In the genomic region with DNA sequence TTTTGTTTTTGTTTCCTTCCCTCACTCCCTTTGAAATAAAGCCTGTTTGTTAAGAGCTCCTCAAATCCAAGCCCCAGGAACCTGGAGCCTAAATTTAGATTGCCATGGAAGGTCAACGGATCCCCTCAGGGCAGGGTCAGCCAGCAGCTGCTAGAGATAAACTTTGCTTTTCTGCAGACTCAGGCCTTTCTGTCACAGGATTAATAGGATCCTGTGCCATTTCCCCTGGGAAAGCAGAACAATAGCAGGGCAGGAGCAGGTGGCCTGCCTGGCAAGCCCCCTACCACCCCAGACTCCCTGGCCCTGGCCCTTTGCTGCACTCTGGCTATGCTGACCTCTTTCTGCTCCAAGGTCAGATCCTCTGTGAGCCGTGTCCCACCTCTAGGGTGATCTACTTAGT, we compare ENCODE assay signal across 18 mouse cellular contexts. TPM values are rescaled to one million over a fixed set of nuclear protein-coding genes. Genes with fewer than 3 reads are reported as not detected.
A peak's percentile ranks its signal among the peaks of the same experiment; 100 is the strongest.
DNase-seq lines count a peak whose midpoint lies in the region; ATAC-seq and TF ChIP-seq lines count a peak whose summit lies in the region.
"Had no signal": no experiment of that assay in that cellular context is flagged by ENCODE, and none has a peak within 500 bp of the region (broad histone marks: within the 10 kb centered on the region; RNA-seq: fewer than 3 reads in every experiment).

No protein-coding gene starts in this region.

- H3K4me2 ChIP-seq in hindbrain, embryonic 13.5 days: no peak overlapping the region
- no peak overlapping the region for H3K4me2 ChIP-seq in hindbrain, embryonic 14.5 days (replicated peaks)
- H3K4me2 ChIP-seq in lung, embryonic 15.5 days: no peak overlapping the region
- H3K4me2 ChIP-seq: embryonic facial prominence, embryonic 13.5 days; forebrain, embryonic 13.5 days; limb, embryonic 12.5 days had no signal

- TF ChIP-seq POLR2A in lung, adult 2 months (IDR thresholded peaks at IDR 0.05; ENCODE audit: borderline replicate concordance, extremely low read depth, low read depth, low read length): no peak

- peaks cover 45% of the 10 kb centered on the region for H3K27me3 ChIP-seq in hindbrain, embryonic 13.5 days
- peaks cover 39% of the 10 kb centered on the region for H3K27me3 ChIP-seq in hindbrain, embryonic 14.5 days (ENCODE audit: control insufficient read depth, insufficient read depth, low read length)
- peaks cover 43% of the 10 kb centered on the region for H3K27me3 ChIP-seq in lung, embryonic 15.5 days

- no peaks in the 10 kb centered on the region for H3K36me3 ChIP-seq in hindbrain, embryonic 13.5 days
- H3K36me3 ChIP-seq in hindbrain, embryonic 14.5 days (replicated peaks; ENCODE audit: control insufficient read depth, insufficient read depth): no peaks in the 10 kb centered on the region
- H3K36me3 ChIP-seq in lung, embryonic 15.5 days: no peaks in the 10 kb centered on the region
- H3K36me3 ChIP-seq: embryonic facial prominence, embryonic 13.5 days; limb, embryonic 12.5 days had no signal

- H3K9ac ChIP-seq in hindbrain, embryonic 13.5 days: peak overlapping the region; percentile 40; the same call in 1 of the 2 replicates
- H3K9ac ChIP-seq in hindbrain, embryonic 14.5 days: no peak overlapping the region
- H3K9ac ChIP-seq in lung, embryonic 15.5 days: no peak overlapping the region
- H3K9ac ChIP-seq: embryonic facial prominence, embryonic 13.5 days; forebrain, embryonic 13.5 days; limb, embryonic 12.5 days had no signal

- DNase-seq in adrenal gland, postnatal 36 days: peak; percentile 28 to 47
- DNase-seq in adrenal gland, postnatal 25 days: no peak
- no peak for DNase-seq in hindbrain, embryonic 14.5 days (ENCODE audit: low spot score)
- no peak for DNase-seq in lung, adult 2 months
- peak; percentile 46 for DNase-seq in embryo, embryonic 10.5 days (ENCODE audit: low spot score)
- no peak for DNase-seq in cerebellum, postnatal 14 days
- DNase-seq: cerebellum, adult 9-11 months; heart, adult 11 months; kidney, adult 8-10 months; right cerebral cortex, postnatal 14 days; thymus, adult 18-20 months had no signal

- WGBS in hindbrain, embryonic 13.5 days: 16% methylated on average over 2 of the region's 2 CpGs
- WGBS in hindbrain, embryonic 14.5 days: 14% methylated on average over 2 of the region's 2 CpGs
- WGBS in lung, embryonic 15.5 days: 21% methylated on average over 2 of the region's 2 CpGs
- WGBS in lung, adult 2 months: 41% methylated on average over 2 of the region's 2 CpGs

- no peak for ATAC-seq in hindbrain, embryonic 13.5 days (ENCODE audit: low FRiP score)
- no peak for ATAC-seq in hindbrain, embryonic 14.5 days (ENCODE audit: low FRiP score)
- ATAC-seq in lung, embryonic 15.5 days (ENCODE audit: borderline replicate concordance, extremely low read depth, low FRiP score, low TSS enrichment): no peak
- ATAC-seq: forebrain, embryonic 13.5 days; Patski had no signal

- H3K4me1 ChIP-seq in hindbrain, embryonic 13.5 days (replicated peaks): peaks cover 20% of the 10 kb centered on the region
- H3K4me1 ChIP-seq in hindbrain, embryonic 14.5 days (replicated peaks; ENCODE audit: control insufficient read depth, insufficient read depth, low read length): peaks cover 6% of the 10 kb centered on the region; the same call in 1 of the 2 replicates
- H3K4me1 ChIP-seq in lung, embryonic 15.5 days: peaks cover 8% of the 10 kb centered on the region; the same call in 1 of the 2 replicates
- H3K4me1 ChIP-seq in lung, adult 2 months (ENCODE audit: control insufficient read depth, insufficient read depth, low read length): peaks cover 7% of the 10 kb centered on the region

- no peak overlapping the region for H3K4me3 ChIP-seq in hindbrain, embryonic 13.5 days
- H3K4me3 ChIP-seq in hindbrain, embryonic 14.5 days (replicated peaks; ENCODE audit: low read length): no peak overlapping the region
- H3K4me3 ChIP-seq in lung, embryonic 15.5 days: no peak overlapping the region
- H3K4me3 ChIP-seq in lung, adult 2 months (replicated peaks; ENCODE audit: extremely low read depth, low read depth, low read length): no peak overlapping the region
- H3K4me3 ChIP-seq: embryonic facial prominence, embryonic 13.5 days; forebrain, embryonic 13.5 days; limb, embryonic 12.5 days had no signal

- TF ChIP-seq CTCF in lung, adult 2 months (IDR thresholded peaks at IDR 0.05; ENCODE audit: insufficient read depth, low read length): no peak

- H3K27ac ChIP-seq in hindbrain, embryonic 13.5 days: no peak overlapping the region
- H3K27ac ChIP-seq in hindbrain, embryonic 14.5 days: no peak overlapping the region
- H3K27ac ChIP-seq in lung, embryonic 15.5 days: peak overlapping the region; percentile 43; the same call in 1 of the 2 replicates
- H3K27ac ChIP-seq: embryonic facial prominence, embryonic 13.5 days; forebrain, embryonic 13.5 days; limb, embryonic 12.5 days; macrophage had no signal

- no peaks in the 10 kb centered on the region for H3K9me3 ChIP-seq in hindbrain, embryonic 13.5 days
- 0 out of 2 replicates have a peak, but pooled peaks cover 3% of the 10 kb centered on the region for H3K9me3 ChIP-seq in hindbrain, embryonic 14.5 days (ENCODE audit: control insufficient read depth, low read length)
- no peaks in the 10 kb centered on the region for H3K9me3 ChIP-seq in lung, embryonic 15.5 days
- H3K9me3 ChIP-seq: embryonic facial prominence, embryonic 13.5 days; forebrain, embryonic 13.5 days; limb, embryonic 12.5 days had no signal

RNA-seq across cellular contexts. Expression of a gene that starts 2.7 kb away (rescaled TPM):
- total RNA-seq in adrenal gland, postnatal 36 days (2021): 10 to 100 TPM; 15.4 to 15.8 TPM
- total RNA-seq in adrenal gland, postnatal 25 days (2021): 15.2 and 23.3 TPM in 2 replicates
- polyA plus RNA-seq in hindbrain, embryonic 13.5 days (2015; fragmentation: Nextera tagmentation; extraction: Ambion mirVana): 87.2 and 94.4 TPM in 2 replicates
- 115 and 122 TPM in 2 replicates for polyA plus RNA-seq in hindbrain, embryonic 14.5 days (2014; fragmentation: Nextera tagmentation; extraction: Ambion mirVana)
- 117 and 126 TPM in 2 replicates for polyA plus RNA-seq in lung, embryonic 15.5 days (2015; fragmentation: Nextera tagmentation; extraction: Ambion mirVana)
- polyA plus RNA-seq in lung, adult 2 months (2012; rRNA removed): 753 and 874 TPM in 2 replicates
- polyA plus RNA-seq: macrophage, Patski had no signal

RNA-seq across cellular contexts. Expression of a gene that starts 37.6 kb away (rescaled TPM):
- 100 to 1,000 TPM; 105 to 111 TPM for total RNA-seq in adrenal gland, postnatal 36 days (2021)
- 95.5 and 124 TPM in 2 replicates for total RNA-seq in adrenal gland, postnatal 25 days (2021)
- 109 and 118 TPM in 2 replicates for polyA plus RNA-seq in hindbrain, embryonic 13.5 days (2015; fragmentation: Nextera tagmentation; extraction: Ambion mirVana)
- polyA plus RNA-seq in hindbrain, embryonic 14.5 days (2014; fragmentation: Nextera tagmentation; extraction: Ambion mirVana): 68.2 and 90.8 TPM in 2 replicates
- polyA plus RNA-seq in lung, embryonic 15.5 days (2015; fragmentation: Nextera tagmentation; extraction: Ambion mirVana): 92.2 and 94.1 TPM in 2 replicates
- 23.1 and 39.3 TPM in 2 replicates for polyA plus RNA-seq in lung, adult 2 months (2012; rRNA removed)

RNA-seq across cellular contexts. Expression of a gene that starts 37.9 kb away (rescaled TPM):
- total RNA-seq in adrenal gland, postnatal 36 days (2021): 10 to 100 TPM in 1 of 2 experiments, 1 to 10 TPM in 1; 7.0 to 11.3 TPM
- 11.1 and 14.0 TPM in 2 replicates for total RNA-seq in adrenal gland, postnatal 25 days (2021)
- polyA plus RNA-seq in hindbrain, embryonic 13.5 days (2015; fragmentation: Nextera tagmentation; extraction: Ambion mirVana): 11.3 and 12.3 TPM in 2 replicates
- 6.5 and 9.8 TPM in 2 replicates for polyA plus RNA-seq in hindbrain, embryonic 14.5 days (2014; fragmentation: Nextera tagmentation; extraction: Ambion mirVana)
- polyA plus RNA-seq in lung, embryonic 15.5 days (2015; fragmentation: Nextera tagmentation; extraction: Ambion mirVana): 56.5 and 59.3 TPM in 2 replicates
- polyA plus RNA-seq in lung, adult 2 months (2012; rRNA removed): 3.3 and 3.5 TPM in 2 replicates

Comparison
In these comparisons a context has a peak if more than half of its experiments do, and no peak if none do; other contexts are left out.
1. DNase-seq: peak in adrenal gland, postnatal 36 days (2 of 2) and embryo, embryonic 10.5 days (single experiment); none in adrenal gland, postnatal 25 days (single experiment), hindbrain, embryonic 14.5 days (single experiment), lung, adult 2 months (single experiment) and cerebellum, postnatal 14 days (0 of 2).